Mouse (Mus musculus) thymus, postnatal 0 days (tissue): ENCODE measurements around the gene Atf6. TPM values are rescaled to one million over a fixed set of nuclear protein-coding genes. Genes with fewer than 3 reads are reported as not detected.

ENCODE experiments used
- DNase-seq: peaks from one replicate; pipeline ENCODE4 v3.0.0-alpha.2; 2015; ENCODE audit warnings: low spot score
- polyA plus RNA-seq: library from polyadenylated mRNA; unstranded; fragments of >200 nt; fragmentation: Nextera tagmentation; extraction: Ambion mirVana; gene quantifications from 2 replicates; pipeline ENCODE4 v1.2.1, GENCODE M21; 2015

Gene Atf6
- polyA plus RNA-seq, 1 experiment from 2014 or later: 6.1 TPM

DNA sequence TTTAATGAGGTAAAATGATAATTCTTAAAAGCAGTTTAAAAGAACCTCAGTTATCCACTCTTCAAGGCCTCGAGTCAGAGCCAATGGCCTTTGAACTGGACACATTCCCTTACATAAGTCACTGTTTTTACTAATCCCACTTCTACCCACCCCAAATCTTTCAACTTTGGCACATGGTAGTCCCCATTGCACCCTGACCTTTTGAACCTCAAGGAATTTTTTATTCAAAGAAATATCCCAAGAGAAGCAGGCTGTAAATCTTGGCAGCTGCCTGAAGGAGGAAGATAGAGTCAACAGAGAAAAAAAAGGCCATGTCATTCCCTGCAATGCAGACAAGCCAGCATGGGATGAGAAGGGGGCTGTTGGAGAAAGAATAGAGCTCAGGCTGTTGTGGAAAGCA, 93.1 kb downstream of the Atf6 start:
- no peak for DNase-seq

DNA sequence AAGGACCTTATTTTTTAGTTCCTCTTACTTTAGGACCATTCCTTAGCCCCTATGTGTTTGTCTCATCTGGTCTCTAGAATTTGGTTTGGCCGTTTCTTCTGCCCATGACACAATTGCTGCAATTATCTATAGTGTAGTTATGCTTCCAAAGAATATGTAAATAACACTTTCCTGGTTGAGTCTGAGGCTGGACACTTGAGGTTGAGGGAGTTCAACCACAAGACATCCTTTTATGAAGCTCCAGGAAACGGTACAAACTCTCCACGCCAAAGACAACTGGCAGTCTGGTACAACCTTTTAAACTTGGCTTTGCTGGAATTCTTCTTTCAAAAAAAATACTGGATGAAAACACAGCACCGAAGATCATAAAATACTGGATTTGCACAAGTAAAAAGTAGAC, 94.1 kb downstream of the Atf6 start:
- DNase-seq: no peak

DNA sequence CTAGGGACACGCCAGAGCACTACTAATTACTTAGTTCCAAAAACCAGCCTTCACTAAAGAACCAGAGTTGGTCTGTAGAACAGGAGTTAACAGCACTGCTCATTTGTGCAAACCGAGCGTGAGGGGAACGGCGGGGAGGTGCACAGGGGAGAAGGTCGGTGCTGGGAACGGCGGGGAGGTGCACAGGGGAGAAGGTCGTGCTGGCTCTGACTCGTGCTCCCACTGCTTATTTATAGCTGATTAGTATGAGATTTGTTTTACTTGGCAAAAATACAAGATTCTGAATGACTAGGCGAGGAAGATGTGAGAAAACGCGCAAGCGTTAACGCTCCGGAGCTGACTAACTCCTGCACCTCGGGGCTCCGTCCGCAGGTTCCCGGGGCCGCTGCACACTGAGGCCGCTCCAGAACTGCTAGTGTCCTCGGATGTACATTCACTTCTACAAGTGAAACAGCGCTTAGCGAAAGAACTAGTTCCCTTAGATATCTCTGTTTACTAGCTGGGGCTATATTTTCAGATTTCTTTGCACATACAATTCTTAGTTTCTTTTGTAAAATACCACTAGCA, 96.1 kb downstream of the Atf6 start:
- DNase-seq: no peak

DNA sequence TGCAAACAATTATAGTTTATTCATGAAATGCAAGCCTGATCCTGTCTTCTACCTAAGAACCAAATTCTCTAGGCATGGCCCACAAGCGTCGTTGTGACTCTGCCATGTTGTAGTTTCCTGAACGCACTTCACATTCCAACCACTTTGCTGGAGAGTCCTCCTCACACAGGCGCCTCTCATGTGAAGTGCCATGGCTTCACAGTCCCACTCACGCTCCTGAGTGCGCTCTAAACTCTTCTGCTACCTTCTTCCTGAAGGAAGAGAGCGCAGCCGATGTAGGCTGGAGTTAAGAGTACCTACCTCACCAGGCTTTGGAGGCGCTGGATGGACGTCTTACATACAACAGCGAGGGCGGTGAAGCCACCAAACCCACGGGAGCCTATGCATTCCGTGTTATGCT, 96.9 kb downstream of the Atf6 start:
- no peak for DNase-seq

DNA sequence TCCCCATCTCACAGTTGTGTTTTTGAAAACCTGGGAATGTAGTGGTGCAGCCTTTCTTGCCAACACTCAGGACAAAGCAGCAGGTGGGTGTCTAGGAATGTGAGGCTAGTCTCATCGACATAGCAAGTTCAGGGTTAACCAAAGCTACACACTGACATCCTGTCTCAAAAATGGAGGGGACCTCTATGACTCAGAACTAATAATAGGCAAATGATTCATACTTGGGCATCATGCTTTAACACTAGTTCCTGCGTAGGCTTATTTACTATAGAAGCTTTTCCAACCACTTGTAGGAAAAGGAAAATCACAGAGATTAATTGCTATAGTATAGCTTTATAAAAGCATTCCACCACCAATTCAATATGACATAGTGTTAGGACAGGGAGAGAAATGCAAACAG, 100.6 kb downstream of the Atf6 start:
- no peak for DNase-seq

DNA sequence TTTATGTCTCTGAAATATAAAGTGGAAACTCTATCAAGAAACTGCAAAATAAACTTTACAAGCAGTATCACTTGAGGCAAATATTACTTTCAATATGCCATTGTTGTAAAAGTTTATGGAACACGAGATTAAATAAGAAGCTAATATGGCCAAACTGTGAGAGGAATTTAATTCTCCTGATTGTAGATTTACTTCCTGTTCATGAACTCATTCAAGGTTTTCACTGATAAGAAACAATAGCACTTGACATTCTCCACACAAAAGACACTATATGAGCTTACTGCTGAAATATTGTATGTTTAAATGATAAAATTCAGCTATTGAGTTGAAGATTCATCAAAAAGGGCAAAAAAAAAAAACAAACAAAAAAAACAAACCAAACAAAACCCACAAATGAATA, 102.8 kb downstream of the Atf6 start:
- DNase-seq: no peak

DNA sequence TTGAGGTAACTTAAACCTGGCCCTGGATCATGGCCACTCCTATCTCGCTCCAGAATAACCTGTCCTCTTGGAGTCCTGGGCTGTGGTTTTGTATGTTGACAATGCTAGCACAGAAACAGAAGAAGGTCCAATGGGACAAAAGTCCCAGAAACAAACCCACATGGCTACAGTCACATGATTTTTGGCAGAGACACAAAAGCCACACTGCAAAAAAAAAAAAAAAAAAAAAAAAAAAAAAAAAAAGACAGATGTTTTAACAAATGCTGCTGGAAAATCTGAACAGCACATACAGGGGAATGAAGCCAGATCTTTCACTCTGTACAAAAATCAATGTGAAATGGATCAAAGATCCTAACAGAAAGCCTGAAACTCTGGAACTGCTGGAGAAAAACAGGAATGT, 105.9 kb downstream of the Atf6 start:
- DNase-seq: no peak

DNA sequence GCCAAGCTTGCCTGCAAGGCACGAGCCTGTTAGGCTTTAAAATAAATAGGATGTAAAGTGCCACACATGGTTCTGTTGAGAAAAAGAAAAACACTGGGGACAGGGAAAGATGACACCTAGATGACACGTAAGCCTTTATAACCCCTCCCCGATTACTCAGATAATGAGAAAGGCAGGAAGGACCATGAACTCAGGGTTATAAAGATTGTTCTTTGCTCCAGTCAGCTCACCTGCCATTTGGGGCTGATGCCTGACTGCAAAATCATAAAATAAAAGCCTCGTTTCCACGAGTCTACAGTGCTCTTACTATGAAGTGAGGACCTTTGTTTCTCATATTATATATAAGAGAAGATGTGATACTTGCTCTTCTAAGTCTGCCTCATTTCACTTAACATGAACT, 114.0 kb downstream of the Atf6 start:
- DNase-seq: no peak

DNA sequence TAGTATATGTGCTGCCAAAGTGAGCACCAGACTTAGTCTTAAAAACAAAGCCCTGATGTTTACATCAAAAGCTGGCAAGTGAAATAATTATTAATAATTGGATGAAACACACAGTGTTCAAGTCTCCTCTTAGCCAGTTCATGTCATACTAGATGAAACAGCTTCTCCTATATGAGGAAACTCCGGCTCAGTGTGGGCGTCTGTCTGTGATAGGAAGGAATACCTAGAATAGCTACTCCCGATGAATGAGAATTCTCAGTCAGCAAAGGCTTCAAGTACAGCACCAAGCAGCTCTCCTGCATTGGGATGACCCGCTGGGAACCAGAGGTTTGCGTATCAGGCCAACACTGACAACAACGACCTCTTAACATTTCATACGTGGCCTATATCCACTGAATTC, 115.8 kb downstream of the Atf6 start:
- no peak for DNase-seq

DNA sequence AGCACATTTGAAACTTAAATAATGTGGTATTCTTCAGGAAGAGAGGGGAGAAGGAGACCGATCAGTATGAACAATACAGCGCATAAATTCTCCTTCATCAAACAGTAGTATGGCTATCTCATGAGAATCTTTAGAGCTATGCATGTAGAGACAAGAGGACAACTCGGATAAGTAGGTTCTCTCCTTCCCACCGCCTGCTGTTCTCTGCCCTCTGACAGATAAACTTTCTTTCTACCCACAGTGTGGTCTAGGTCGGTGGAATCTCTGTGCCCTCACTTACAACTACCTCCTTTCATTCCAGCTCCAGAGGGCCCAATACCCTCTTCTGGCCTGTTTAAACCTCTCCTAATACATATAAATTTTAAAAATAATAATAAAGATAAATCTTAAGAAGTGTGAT, 121.0 kb downstream of the Atf6 start:
- DNase-seq: no peak

DNA sequence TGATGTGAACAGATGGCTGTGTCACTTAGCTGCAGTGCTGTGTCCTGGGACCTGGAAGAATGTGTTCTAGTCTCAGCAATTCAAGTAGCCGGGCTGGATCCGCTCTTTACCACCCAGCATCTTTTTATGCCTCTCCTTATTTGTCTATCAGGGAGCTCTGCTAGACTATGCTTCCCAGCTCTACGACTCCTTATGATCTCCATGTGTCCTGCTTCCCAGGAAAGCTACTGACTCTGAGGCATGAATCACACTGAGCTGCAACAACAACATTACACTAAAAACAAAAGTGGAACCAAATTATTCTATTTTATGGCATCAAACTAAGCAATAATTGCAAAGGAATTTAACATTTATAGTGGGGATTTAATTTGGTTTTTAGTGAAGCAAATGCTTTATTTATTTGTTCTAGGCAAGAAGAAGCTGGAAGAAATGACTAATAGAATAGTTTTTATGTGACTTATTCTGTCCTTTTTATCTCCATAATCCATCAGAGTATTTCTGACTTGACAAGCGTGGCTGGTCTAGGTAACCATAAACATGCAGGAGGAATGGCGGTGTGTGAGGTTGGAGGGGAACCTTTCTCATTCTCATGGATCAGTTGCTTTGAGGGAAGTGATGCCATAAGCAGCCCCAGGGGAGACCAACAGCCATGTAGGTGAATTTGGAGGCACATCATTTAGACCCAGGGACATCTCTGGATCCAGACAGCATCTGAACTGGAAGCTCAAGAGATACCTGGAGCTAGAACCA, 125.9 kb downstream of the Atf6 start:
- no peak for DNase-seq

DNA sequence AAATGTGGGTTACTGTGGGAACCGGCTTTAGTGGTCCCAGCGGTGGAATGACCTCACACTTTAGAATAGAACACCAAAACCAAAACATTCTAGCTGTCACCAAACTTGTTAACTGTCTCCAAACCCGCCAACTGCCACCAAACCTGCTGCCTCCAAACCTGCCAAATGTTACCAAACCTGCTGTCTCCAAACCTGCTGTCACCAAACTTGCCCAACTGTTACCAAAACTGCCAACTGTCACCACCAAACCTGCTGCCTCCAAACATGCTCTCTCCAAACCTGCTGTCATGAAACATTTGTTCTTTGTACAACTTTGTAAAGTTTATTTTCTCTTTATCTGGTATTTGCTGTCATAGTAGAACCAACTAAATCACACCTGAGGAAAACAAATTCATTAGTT, 132.7 kb downstream of the Atf6 start:
- DNase-seq: no peak

DNA sequence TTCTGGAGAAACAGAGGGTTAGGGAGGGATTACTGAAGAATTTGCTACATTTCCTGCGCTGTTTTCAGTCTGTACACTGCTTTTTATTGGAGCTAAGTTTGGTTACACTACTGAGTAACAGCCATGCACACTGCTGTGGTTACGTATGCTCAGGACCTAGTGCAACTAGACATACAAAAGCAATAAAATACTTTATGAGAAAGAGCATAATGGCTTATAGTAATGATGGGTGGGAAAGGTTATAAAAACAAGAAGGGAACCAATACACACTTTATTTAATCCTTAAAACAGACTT, 135.0 kb downstream of the Atf6 start:
- DNase-seq: no peak

DNA sequence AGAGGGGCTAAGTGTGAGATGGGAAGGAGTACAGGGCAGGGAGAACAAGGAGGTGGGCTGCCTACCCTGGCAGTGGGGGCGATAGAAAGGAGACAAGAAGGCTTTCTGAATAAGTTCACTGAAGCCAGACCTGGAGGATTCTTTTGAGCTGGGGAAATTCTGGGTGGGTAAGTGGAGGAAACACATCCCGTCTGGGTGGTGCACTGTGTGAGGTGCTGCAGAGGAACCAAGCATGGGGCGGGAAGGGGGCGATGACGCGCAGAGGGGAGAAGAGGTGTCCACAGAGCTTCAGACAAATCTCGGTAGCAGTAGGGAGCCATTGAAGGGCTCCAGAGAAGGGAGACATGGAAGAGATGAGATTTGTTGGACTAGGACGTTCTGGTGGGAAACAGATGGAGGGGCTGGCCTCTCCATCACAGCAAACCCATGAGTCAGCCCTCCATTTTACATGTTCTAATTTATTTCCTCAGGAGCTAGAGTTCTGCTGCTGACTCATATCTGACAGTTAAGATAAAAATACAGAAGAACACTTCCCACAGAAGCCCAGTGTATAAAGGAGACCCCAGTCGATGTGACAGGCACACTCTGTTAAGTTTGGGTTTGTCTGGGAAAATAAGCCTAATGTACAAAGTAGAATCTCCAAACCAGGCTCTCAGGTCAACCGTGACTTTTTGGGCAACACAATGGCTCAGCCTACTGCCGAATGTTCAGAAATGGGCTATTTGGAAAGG, 135.5 kb downstream of the Atf6 start:
- DNase-seq: no peak

DNA sequence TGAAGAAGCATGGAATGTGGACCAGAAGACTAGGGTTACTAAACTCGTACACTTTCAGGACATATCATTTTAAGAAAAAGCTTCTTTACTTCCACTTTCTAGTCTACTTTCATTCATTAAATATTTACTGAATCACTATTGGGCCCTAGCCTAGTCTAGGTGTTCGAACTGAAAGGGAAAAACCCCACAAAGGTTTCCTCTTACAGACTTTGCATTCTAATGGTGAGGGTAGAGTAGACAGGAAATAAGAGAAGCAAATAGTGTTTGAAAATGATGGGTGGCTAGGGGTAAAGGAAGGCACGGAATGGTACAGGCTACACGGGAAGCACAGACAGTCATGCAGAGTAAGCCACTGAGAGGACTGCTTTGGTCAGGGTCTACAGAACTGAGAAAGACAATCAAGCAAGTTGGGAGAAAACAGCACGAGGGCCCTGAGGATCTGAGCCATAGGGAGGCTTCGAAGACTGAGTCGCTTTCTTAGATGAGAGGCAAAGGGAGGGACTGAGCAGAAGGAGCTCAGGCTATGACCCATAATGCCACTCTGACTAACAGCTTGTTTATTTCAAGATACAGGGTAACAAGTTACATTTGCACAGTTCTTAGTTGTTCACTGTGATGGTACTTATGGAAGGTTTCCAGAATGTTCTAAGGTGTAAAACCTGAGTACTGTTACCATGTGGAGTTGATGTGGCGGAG, 138.2 kb downstream of the Atf6 start:
- DNase-seq: no peak

DNA sequence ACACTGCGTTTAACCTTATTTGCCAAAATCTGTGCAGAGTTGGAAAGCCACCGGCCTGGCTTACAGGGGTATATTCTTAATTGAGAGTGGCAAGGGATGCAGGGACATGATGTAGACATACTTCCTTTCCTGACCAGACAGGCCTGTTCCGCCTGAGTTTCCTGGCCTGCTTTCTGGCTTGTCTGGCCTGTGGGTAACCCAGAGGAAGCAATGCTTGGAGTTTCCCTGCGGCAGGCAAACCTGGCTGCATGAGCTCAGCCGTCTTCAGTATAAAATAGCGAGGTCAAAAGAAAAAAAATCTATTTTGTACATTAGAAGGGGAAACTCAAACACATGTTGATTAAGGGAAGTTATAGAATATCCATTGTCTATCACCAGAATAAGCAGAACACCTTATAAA, 139.0 kb downstream of the Atf6 start:
- DNase-seq: no peak

DNA sequence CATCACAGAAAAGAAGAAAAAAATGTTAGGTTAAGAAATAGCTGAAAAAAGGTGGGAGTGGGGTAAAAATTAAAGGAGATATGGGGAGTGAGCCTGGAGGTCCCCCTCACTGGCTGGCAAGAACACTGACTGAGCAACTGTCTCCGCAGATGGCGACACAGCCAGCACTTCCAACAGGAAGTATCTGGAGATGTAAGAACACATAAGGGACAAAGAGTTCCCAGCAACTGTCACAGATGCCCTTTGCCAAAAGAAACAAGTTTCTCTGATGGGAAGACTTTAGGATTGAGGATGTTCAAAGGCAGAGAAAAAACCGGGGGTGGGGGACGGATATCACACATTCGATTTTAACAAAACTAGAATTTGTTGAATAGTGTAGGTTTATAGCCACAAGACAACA, 146.0 kb downstream of the Atf6 start:
- DNase-seq: no peak

DNA sequence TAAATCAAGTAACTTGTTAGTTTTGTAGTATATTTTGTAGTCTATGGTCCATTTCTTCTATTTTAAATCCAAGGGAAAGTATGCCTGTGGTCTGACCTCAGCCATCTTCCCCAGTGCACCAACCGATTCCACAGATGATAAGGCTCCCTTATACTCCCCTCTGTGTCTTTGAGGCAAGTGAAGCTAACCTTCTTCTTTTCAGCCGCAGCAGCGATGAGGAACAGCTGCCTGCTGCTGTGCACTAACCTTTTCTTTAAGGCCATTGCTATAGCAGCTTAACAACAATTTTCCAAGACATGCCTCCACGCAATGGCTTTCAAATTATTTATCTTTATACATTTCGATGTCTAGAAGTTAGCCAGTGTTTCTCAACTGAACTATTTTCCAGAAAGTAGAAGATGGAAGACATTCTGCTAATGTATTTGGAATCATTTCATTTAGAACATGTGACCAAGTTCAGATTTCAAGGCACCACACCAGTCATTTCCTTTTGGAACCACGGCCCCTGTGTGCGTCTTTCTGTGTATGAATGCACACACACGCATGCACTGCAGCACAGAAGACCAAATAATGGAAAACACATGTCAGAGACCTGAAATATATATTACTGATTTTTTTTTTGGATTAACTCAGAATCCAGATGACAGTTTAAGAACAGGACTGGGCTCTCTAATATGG, 149.3 kb downstream of the Atf6 start:
- peak; percentile 12 for DNase-seq

DNA sequence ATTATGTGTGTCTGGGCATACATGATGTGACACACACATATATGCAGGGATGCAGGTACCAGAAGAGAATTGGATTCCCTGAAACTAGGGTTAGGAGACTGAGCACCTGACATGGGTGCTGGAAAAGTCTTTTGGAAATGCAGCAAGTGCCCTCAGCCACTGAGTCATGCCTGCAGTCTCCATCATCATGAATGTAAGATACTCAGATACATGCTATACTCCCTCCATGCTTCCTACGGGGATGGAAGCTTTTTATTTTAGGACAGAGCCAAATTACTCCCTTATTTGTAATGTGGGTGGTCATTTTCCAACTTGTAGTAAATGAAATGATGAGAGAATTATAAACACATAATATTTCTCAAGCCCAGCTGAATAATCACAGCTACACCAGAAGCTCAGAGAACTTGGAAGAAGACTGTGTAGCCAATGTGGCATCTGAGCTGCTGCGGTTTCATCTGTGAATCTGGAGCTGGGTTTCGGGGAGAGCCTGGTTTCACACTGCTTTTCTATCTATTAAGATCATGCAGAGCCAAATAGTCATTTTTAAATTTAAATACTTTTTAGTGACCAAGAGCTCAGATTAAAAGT, 150.2 kb downstream of the Atf6 start:
- no peak for DNase-seq

DNA sequence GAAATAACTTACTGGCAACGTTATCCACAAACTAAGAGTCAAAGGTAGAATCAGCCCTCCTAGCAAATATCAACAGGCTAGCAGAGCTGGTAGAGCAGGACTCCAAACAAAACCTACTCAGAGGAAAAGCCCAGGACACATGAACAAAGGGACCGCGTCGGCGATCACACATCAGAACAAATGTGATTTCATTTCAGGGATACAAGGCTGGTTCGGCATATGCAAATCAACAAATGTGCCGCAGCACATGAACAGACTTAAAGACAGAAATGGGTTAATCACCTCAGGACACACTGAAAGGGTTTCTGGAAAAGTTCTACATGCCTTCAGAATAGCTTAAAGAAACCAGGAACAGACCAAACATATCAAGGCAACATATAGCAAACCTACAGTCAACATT, 155.8 kb downstream of the Atf6 start:
- DNase-seq: no peak

DNA sequence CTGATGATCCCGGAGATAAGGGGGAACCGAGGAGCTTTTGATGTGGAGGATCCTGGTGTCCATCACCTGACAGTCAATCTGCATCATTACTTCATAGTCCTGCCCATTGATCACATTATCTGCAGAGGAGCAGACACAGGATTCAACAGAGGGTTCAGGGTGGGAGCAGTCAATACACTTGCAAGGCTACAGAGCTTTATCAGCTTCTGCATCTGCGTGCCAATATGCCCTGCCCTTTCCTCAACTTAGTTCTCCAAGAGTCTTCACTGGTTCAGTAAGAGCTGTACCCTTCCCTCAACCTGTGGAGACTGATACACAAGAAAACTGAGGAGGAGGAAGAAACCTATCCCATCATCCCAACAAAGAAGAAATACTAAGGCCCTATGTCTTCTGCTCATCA, 157.6 kb downstream of the Atf6 start:
- no peak for DNase-seq

DNA sequence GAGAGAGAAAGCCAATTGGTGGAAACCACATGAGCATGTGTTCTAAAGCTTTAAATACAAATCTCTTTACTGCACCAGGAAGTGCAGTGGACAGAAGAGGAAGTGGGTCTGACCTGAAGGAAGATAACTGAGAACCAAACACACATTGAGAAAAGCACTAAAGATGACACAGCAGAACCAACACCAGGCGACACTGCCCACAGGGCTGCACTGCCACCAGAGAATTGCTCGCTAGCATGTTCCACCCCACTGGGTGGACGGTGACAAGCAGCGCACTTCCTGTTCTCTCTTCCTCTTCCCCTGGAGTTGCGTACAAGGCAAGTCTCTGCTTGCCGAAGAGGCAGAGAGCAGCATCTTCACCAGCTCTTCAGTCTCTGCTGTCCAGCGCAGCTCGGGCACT, 158.1 kb downstream of the Atf6 start:
- DNase-seq: peak; percentile 34
